Mouse (Mus musculus): ENCODE results near the gene Slc25a4. TPM values are rescaled to one million over a fixed set of nuclear protein-coding genes. Genes with fewer than 3 reads are reported as not detected.
A peak's percentile ranks its signal among the peaks of the same experiment; 100 is the strongest.

Gene Slc25a4
- polyA plus RNA-seq, 1 experiment from 2014 or later: 421 TPM

GRCm38 (mm10) chr8:46211611-46212071 is 557 bp upstream of the Slc25a4 start:
- Histone ChIP-seq H3K9me3 (ENCODE audit: control insufficient read depth, low read length) (no peaks in the 10 kb centered on the region), H3K27me3 (ENCODE audit: control insufficient read depth, insufficient read depth, low read depth, low read length) (no peaks in the 10 kb centered on the region), H3K27ac (ENCODE audit: low read length) (peak overlapping the region; percentile 90), H3K4me3 (ENCODE audit: low read length) (peak overlapping the region; percentile 91), H3K9ac (ENCODE audit: low read length) (peak overlapping the region; percentile 89), H3K4me1 (replicated peaks; ENCODE audit: control insufficient read depth, insufficient read depth, low read length) (peaks cover 23% of the 10 kb centered on the region), H3K4me2 (ENCODE audit: low read depth, low read length) (peak overlapping the region; percentile 84), H3K36me3 (ENCODE audit: control insufficient read depth, insufficient read depth, low read length) (peaks cover 18% of the 10 kb centered on the region)
- ATAC-seq (ENCODE audit: low read depth): no peak
- WGBS: 10% methylated on average over 13 of the region's 13 CpGs

- Histone ChIP-seq H3K9me3 (ENCODE audit: control insufficient read depth, low read length) (no peaks in the 10 kb centered on the region), H3K27ac (ENCODE audit: low read length) (no peak overlapping the region), H3K9ac (ENCODE audit: low read length) (peak overlapping the region; percentile 42; the same call in 1 of the 2 replicates), H3K36me3 (ENCODE audit: control insufficient read depth, insufficient read depth, low read length) (peaks cover 39% of the 10 kb centered on the region), H3K4me3 (ENCODE audit: low read length) (peak overlapping the region; percentile 91), H3K4me1 (replicated peaks; ENCODE audit: control insufficient read depth, insufficient read depth, low read length) (peaks cover 23% of the 10 kb centered on the region), H3K4me2 (ENCODE audit: low read depth, low read length) (peak overlapping the region; percentile 84), H3K27me3 (ENCODE audit: control insufficient read depth, insufficient read depth, low read depth, low read length) (no peaks in the 10 kb centered on the region)
- WGBS: 77% methylated on average over 15 of the region's 15 CpGs
- no peak for ATAC-seq (ENCODE audit: low read depth)
Measured at GRCm38 (mm10) chr8:46209057-46209456, 2.0 kb downstream of the Slc25a4 start.

GRCm38 (mm10) chr8:46208354-46208753 is 2.7 kb downstream of the Slc25a4 start:
- Histone ChIP-seq H3K4me2 (ENCODE audit: low read depth, low read length) (peak overlapping the region; percentile 84), H3K9ac (ENCODE audit: low read length) (no peak overlapping the region), H3K4me1 (replicated peaks; ENCODE audit: control insufficient read depth, insufficient read depth, low read length) (peaks cover 23% of the 10 kb centered on the region), H3K27me3 (ENCODE audit: control insufficient read depth, insufficient read depth, low read depth, low read length) (no peaks in the 10 kb centered on the region), H3K9me3 (ENCODE audit: control insufficient read depth, low read length) (no peaks in the 10 kb centered on the region), H3K27ac (ENCODE audit: low read length) (no peak overlapping the region), H3K36me3 (ENCODE audit: control insufficient read depth, insufficient read depth, low read length) (peaks cover 42% of the 10 kb centered on the region), H3K4me3 (ENCODE audit: low read length) (peak overlapping the region; percentile 91; the same call in 1 of the 2 replicates)
- no peak for ATAC-seq (ENCODE audit: low read depth)
- WGBS: 53% methylated on average over 12 of the region's 12 CpGs

DNA sequence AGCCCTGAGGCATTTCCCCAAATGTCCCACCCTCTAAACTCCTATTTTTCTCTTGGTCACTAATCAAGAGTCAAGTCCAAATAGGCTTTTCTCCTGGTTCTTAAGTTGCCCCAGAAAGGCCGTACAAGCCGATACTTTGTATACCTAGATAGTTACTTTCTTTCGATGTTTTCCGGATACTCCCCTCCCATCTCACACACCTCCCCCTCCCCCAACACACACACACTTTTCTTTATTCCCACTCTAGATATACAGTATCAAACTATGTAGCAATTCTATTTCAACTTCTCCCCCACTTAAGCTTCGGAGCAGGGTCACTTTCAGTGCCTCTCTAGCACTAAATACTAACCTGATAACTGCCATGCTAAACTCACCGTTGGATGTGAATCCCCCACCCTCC is 5.0 kb downstream of the Slc25a4 start:
- Histone ChIP-seq H3K27ac (ENCODE audit: low read length) (no peak overlapping the region), H3K9me3 (ENCODE audit: control insufficient read depth, low read length) (no peaks in the 10 kb centered on the region), H3K27me3 (ENCODE audit: control insufficient read depth, insufficient read depth, low read depth, low read length) (no peaks in the 10 kb centered on the region), H3K4me1 (replicated peaks; ENCODE audit: control insufficient read depth, insufficient read depth, low read length) (peaks cover 17% of the 10 kb centered on the region), H3K4me3 (ENCODE audit: low read length) (no peak overlapping the region), H3K9ac (ENCODE audit: low read length) (no peak overlapping the region), H3K36me3 (ENCODE audit: control insufficient read depth, insufficient read depth, low read length) (peaks cover 43% of the 10 kb centered on the region), H3K4me2 (ENCODE audit: low read depth, low read length) (no peak overlapping the region)
- ATAC-seq (ENCODE audit: low read depth): no peak
- 83% methylated on average over 6 of the region's 6 CpGs for WGBS

DNA sequence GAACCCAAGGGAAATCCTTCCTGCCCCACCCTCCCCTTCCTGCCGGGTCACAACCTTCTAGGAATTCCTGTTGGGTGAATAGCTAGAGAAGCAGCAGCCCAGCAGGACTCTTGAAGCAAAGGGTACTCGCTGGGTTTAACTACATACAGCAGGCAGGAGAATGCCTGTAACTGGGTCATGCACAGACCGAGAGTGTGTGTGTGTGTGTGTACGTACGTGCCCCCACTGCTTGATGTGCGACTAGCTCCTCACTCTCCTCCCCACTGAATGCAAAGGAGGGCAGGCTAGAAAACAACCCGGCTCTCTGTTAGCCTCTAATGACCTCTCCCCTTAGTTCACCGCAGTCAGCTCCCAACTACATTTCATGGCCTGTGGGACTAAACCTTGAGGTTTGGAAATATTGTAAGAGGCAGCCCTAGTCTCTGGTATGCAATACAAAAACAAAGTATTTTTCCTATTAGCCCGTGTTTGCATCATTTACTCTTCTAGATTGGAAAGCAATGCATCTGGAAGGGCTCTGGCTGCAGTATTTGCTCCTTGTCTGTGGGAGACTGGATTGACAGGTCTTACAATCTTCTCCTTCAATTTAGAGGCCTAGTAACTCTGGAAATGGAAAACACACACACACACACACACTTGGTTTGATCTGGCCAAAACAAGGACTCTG is 6.0 kb downstream of the Slc25a4 start:
- WGBS: 77% methylated on average over 9 of the region's 9 CpGs
- H3K27ac ChIP-seq (ENCODE audit: low read length): no peak overlapping the region
- H3K4me3 ChIP-seq (ENCODE audit: low read length): no peak overlapping the region
- no peak overlapping the region for H3K4me2 ChIP-seq (ENCODE audit: low read depth, low read length)
- no peak for ATAC-seq (ENCODE audit: low read depth)
- no peak overlapping the region for H3K9ac ChIP-seq (ENCODE audit: low read length)
- H3K27me3 ChIP-seq (ENCODE audit: control insufficient read depth, insufficient read depth, low read depth, low read length): no peaks in the 10 kb centered on the region
- H3K4me1 ChIP-seq (replicated peaks; ENCODE audit: control insufficient read depth, insufficient read depth, low read length): peaks cover 17% of the 10 kb centered on the region
- peaks cover 43% of the 10 kb centered on the region for H3K36me3 ChIP-seq (ENCODE audit: control insufficient read depth, insufficient read depth, low read length)
- no peaks in the 10 kb centered on the region for H3K9me3 ChIP-seq (ENCODE audit: control insufficient read depth, low read length)

DNA sequence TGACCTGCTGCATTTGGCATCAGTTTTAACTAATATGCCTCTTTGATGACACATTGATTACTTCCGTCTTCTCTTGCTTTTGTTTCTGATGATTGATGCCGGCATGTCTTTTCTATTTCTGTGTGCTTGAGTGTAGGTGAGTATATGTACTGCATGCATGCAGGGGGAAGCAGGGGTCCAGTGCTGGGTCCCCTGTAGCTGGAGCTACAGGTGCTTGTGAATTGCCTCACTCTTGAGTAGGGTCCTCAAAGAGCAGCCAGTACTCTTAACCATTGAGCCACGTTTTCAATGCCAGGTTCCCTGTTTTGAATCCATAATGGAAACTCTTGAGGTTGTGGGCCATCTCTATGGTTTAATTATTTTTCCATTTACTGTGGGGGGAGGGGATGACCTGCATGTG is 6.8 kb downstream of the Slc25a4 start:
- no peak overlapping the region for H3K4me3 ChIP-seq (ENCODE audit: low read length)
- H3K9me3 ChIP-seq (ENCODE audit: control insufficient read depth, low read length): no peaks in the 10 kb centered on the region
- H3K4me2 ChIP-seq (ENCODE audit: low read depth, low read length): no peak overlapping the region
- H3K27me3 ChIP-seq (ENCODE audit: control insufficient read depth, insufficient read depth, low read depth, low read length): no peaks in the 10 kb centered on the region
- no peak overlapping the region for H3K27ac ChIP-seq (ENCODE audit: low read length)
- no peak overlapping the region for H3K9ac ChIP-seq (ENCODE audit: low read length)
- peaks cover 43% of the 10 kb centered on the region for H3K36me3 ChIP-seq (ENCODE audit: control insufficient read depth, insufficient read depth, low read length)
- 81% methylated on average over 3 of the region's 3 CpGs for WGBS
- peaks cover 9% of the 10 kb centered on the region for H3K4me1 ChIP-seq (replicated peaks; ENCODE audit: control insufficient read depth, insufficient read depth, low read length)
- ATAC-seq (ENCODE audit: low read depth): no peak

- Histone ChIP-seq H3K4me1 (replicated peaks; ENCODE audit: control insufficient read depth, insufficient read depth, low read length) (no peaks in the 10 kb centered on the region), H3K9me3 (ENCODE audit: control insufficient read depth, low read length) (no peaks in the 10 kb centered on the region), H3K36me3 (ENCODE audit: control insufficient read depth, insufficient read depth, low read length) (peaks cover 29% of the 10 kb centered on the region), H3K27ac (ENCODE audit: low read length) (no peak overlapping the region), H3K27me3 (ENCODE audit: control insufficient read depth, insufficient read depth, low read depth, low read length) (no peaks in the 10 kb centered on the region), H3K9ac (ENCODE audit: low read length) (no peak overlapping the region), H3K4me3 (ENCODE audit: low read length) (no peak overlapping the region), H3K4me2 (ENCODE audit: low read depth, low read length) (no peak overlapping the region)
- 85% methylated on average over 6 of the region's 6 CpGs for WGBS
- no peak for ATAC-seq (ENCODE audit: low read depth)
Measured at GRCm38 (mm10) chr8:46202350-46202749, 8.7 kb downstream of the Slc25a4 start.

DNA sequence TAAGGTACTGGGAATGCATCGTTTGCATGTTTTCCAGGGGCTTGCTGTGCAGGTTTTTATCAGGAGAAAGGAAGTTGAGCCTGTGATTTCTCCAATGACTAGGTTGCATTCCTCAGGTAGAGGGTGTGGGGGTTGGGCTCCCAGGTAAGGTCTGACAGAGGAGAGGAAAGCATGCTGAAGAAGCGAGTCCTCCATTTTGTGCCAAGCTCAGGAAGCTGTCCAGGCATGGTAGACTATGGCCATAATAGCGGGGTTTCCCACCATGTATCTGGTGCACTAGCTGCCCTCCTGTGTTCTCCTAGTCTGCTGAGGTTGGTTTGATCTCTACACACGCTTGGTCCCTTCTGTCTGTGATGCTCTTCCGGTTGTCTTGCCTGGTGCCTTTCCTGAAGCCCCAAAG is 13.4 kb downstream of the Slc25a4 start:
- Histone ChIP-seq H3K4me2 (ENCODE audit: low read depth, low read length) (no peak overlapping the region), H3K27ac (ENCODE audit: low read length) (no peak overlapping the region), H3K27me3 (ENCODE audit: control insufficient read depth, insufficient read depth, low read depth, low read length) (no peaks in the 10 kb centered on the region), H3K4me3 (ENCODE audit: low read length) (no peak overlapping the region), H3K36me3 (ENCODE audit: control insufficient read depth, insufficient read depth, low read length) (peaks cover 5% of the 10 kb centered on the region), H3K4me1 (replicated peaks; ENCODE audit: control insufficient read depth, insufficient read depth, low read length) (no peaks in the 10 kb centered on the region), H3K9ac (ENCODE audit: low read length) (no peak overlapping the region), H3K9me3 (ENCODE audit: control insufficient read depth, low read length) (no peaks in the 10 kb centered on the region)
- 79% methylated on average over 5 of the region's 5 CpGs for WGBS
- no peak for ATAC-seq (ENCODE audit: low read depth)

GRCm38 (mm10) chr8:46196877-46197276 is 14.2 kb downstream of the Slc25a4 start:
- H3K27me3 ChIP-seq (ENCODE audit: control insufficient read depth, insufficient read depth, low read depth, low read length): no peaks in the 10 kb centered on the region
- ATAC-seq (ENCODE audit: low read depth): no peak
- H3K4me1 ChIP-seq (replicated peaks; ENCODE audit: control insufficient read depth, insufficient read depth, low read length): no peaks in the 10 kb centered on the region
- peaks cover 5% of the 10 kb centered on the region for H3K36me3 ChIP-seq (ENCODE audit: control insufficient read depth, insufficient read depth, low read length)
- H3K4me2 ChIP-seq (ENCODE audit: low read depth, low read length): no peak overlapping the region
- 96% methylated on average over 3 of the region's 3 CpGs for WGBS
- H3K4me3 ChIP-seq (ENCODE audit: low read length): no peak overlapping the region
- no peak overlapping the region for H3K27ac ChIP-seq (ENCODE audit: low read length)
- H3K9me3 ChIP-seq (ENCODE audit: control insufficient read depth, low read length): no peaks in the 10 kb centered on the region
- no peak overlapping the region for H3K9ac ChIP-seq (ENCODE audit: low read length)

Measured in lung, embryonic 16.5 days (tissue).